Mouse (Mus musculus): ENCODE data around the gene Pak1ip1. TPM values are rescaled to one million over a fixed set of nuclear protein-coding genes. Genes with fewer than 3 reads are reported as not detected.

Gene Pak1ip1
- 33.4 and 36.1 TPM in 2 replicates for polyA plus RNA-seq (2012; rRNA removed)

GRCm38 (mm10) chr13:41000926-41001639 lies at the start of gene Pak1ip1:
Gene Pak1ip1 (plus strand): TSS chr13:41001023.
- Histone ChIP-seq H3K4me1 (ENCODE audit: control insufficient read depth, insufficient read depth, low read length) (no peaks in the 10 kb centered on the region), H3K4me3 (replicated peaks; ENCODE audit: extremely low read depth, low read depth, low read length) (peak within 1 kb of the TSS; percentile 99)
- TF ChIP-seq POLR2A (IDR thresholded peaks at IDR 0.05; ENCODE audit: borderline replicate concordance, extremely low read depth, low read depth, low read length) (peak; percentile 71; the same call in 1 of the 2 replicates), CTCF (IDR thresholded peaks at IDR 0.05; ENCODE audit: insufficient read depth, low read length) (no peak)
- under 1% methylated on average over 58 of the region's 58 CpGs for WGBS
- peak; percentile 97 for DNase-seq

GRCm38 (mm10) chr13:40951386-40951976 lies 49.3 kb upstream of the Pak1ip1 start:
- 80% methylated on average over 10 of the region's 10 CpGs for WGBS
- no peak for DNase-seq
- peaks cover 8% of the 10 kb centered on the region for H3K4me1 ChIP-seq (ENCODE audit: control insufficient read depth, insufficient read depth, low read length)
- no peak for TF ChIP-seq POLR2A (IDR thresholded peaks at IDR 0.05; ENCODE audit: borderline replicate concordance, extremely low read depth, low read depth, low read length)
- no peak for TF ChIP-seq CTCF (IDR thresholded peaks at IDR 0.05; ENCODE audit: insufficient read depth, low read length)
- H3K4me3 ChIP-seq (replicated peaks; ENCODE audit: extremely low read depth, low read depth, low read length): no peak overlapping the region

GRCm38 (mm10) chr13:40953231-40953630 lies 47.6 kb upstream of the Pak1ip1 start:
- TF ChIP-seq POLR2A (IDR thresholded peaks at IDR 0.05; ENCODE audit: borderline replicate concordance, extremely low read depth, low read depth, low read length): no peak
- TF ChIP-seq CTCF (IDR thresholded peaks at IDR 0.05; ENCODE audit: insufficient read depth, low read length): no peak
- no peaks in the 10 kb centered on the region; the same call in 1 of the 2 replicates for H3K4me1 ChIP-seq (ENCODE audit: control insufficient read depth, insufficient read depth, low read length)
- no peak for DNase-seq
- H3K4me3 ChIP-seq (replicated peaks; ENCODE audit: extremely low read depth, low read depth, low read length): no peak overlapping the region
- 37% methylated on average over 6 of the region's 6 CpGs for WGBS

GRCm38 (mm10) chr13:40955773-40956172 lies 45.0 kb upstream of the Pak1ip1 start:
- no peak overlapping the region for H3K4me3 ChIP-seq (replicated peaks; ENCODE audit: extremely low read depth, low read depth, low read length)
- WGBS: 44% methylated on average over 7 of the region's 7 CpGs
- no peak for DNase-seq
- no peaks in the 10 kb centered on the region; the same call in 1 of the 2 replicates for H3K4me1 ChIP-seq (ENCODE audit: control insufficient read depth, insufficient read depth, low read length)
- TF ChIP-seq POLR2A (IDR thresholded peaks at IDR 0.05; ENCODE audit: borderline replicate concordance, extremely low read depth, low read depth, low read length) (no peak), CTCF (IDR thresholded peaks at IDR 0.05; ENCODE audit: insufficient read depth, low read length) (no peak)

GRCm38 (mm10) chr13:40967609-40968008 lies 33.2 kb upstream of the Pak1ip1 start:
- no peak overlapping the region for H3K4me3 ChIP-seq (replicated peaks; ENCODE audit: extremely low read depth, low read depth, low read length)
- no peak for DNase-seq
- TF ChIP-seq POLR2A (IDR thresholded peaks at IDR 0.05; ENCODE audit: borderline replicate concordance, extremely low read depth, low read depth, low read length): no peak
- no peak for TF ChIP-seq CTCF (IDR thresholded peaks at IDR 0.05; ENCODE audit: insufficient read depth, low read length)
- 91% methylated on average over 10 of the region's 10 CpGs for WGBS
- no peaks in the 10 kb centered on the region for H3K4me1 ChIP-seq (ENCODE audit: control insufficient read depth, insufficient read depth, low read length)

- TF ChIP-seq CTCF (IDR thresholded peaks at IDR 0.05; ENCODE audit: insufficient read depth, low read length): no peak
- no peak for TF ChIP-seq POLR2A (IDR thresholded peaks at IDR 0.05; ENCODE audit: borderline replicate concordance, extremely low read depth, low read depth, low read length)
- no peak for DNase-seq
- WGBS: 58% methylated on average over 5 of the region's 5 CpGs
Observed at GRCm38 (mm10) chr13:40968564-40968963, 32.3 kb upstream of the Pak1ip1 start.

GRCm38 (mm10) chr13:40969761-40970390 lies 30.9 kb upstream of the Pak1ip1 start:
- TF ChIP-seq CTCF (IDR thresholded peaks at IDR 0.05; ENCODE audit: insufficient read depth, low read length) (no peak), POLR2A (IDR thresholded peaks at IDR 0.05; ENCODE audit: borderline replicate concordance, extremely low read depth, low read depth, low read length) (no peak)
- H3K4me3 ChIP-seq (replicated peaks; ENCODE audit: extremely low read depth, low read depth, low read length): no peak overlapping the region
- no peaks in the 10 kb centered on the region for H3K4me1 ChIP-seq (ENCODE audit: control insufficient read depth, insufficient read depth, low read length)
- 92% methylated on average over 4 of the region's 4 CpGs for WGBS
- no peak for DNase-seq

More at GRCm38 (mm10) chr13:40968564-40968963, 32.3 kb upstream of the Pak1ip1 start:
- Histone ChIP-seq H3K4me3 (replicated peaks; ENCODE audit: extremely low read depth, low read depth, low read length) (no peak overlapping the region), H3K4me1 (ENCODE audit: control insufficient read depth, insufficient read depth, low read length) (no peaks in the 10 kb centered on the region)

GRCm38 (mm10) chr13:40971261-40971660 lies 29.6 kb upstream of the Pak1ip1 start:
- DNase-seq: no peak
- TF ChIP-seq POLR2A (IDR thresholded peaks at IDR 0.05; ENCODE audit: borderline replicate concordance, extremely low read depth, low read depth, low read length) (no peak), CTCF (IDR thresholded peaks at IDR 0.05; ENCODE audit: insufficient read depth, low read length) (no peak)
- no peak overlapping the region for H3K4me3 ChIP-seq (replicated peaks; ENCODE audit: extremely low read depth, low read depth, low read length)
- 66% methylated on average over 5 of the region's 5 CpGs for WGBS
- H3K4me1 ChIP-seq (ENCODE audit: control insufficient read depth, insufficient read depth, low read length): no peaks in the 10 kb centered on the region

- WGBS: 77% methylated on average over 2 of the region's 2 CpGs
- H3K4me3 ChIP-seq (replicated peaks; ENCODE audit: extremely low read depth, low read depth, low read length): no peak overlapping the region
- no peak for TF ChIP-seq CTCF (IDR thresholded peaks at IDR 0.05; ENCODE audit: insufficient read depth, low read length)
- TF ChIP-seq POLR2A (IDR thresholded peaks at IDR 0.05; ENCODE audit: borderline replicate concordance, extremely low read depth, low read depth, low read length): no peak
- H3K4me1 ChIP-seq (ENCODE audit: control insufficient read depth, insufficient read depth, low read length): no peaks in the 10 kb centered on the region
- no peak for DNase-seq
Observed at GRCm38 (mm10) chr13:40971831-40972230, 29.0 kb upstream of the Pak1ip1 start.
